Mouse (Mus musculus) heart, postnatal 4 days (tissue): ENCODE measurements around the gene Ppm1n. TPM values are rescaled to one million over a fixed set of nuclear protein-coding genes. Genes with fewer than 3 reads are reported as not detected.
A peak's percentile ranks its signal among the peaks of the same experiment; 100 is the strongest.

Experiments used
- DNase-seq: peaks from one replicate; pipeline ENCODE4 v3.0.0; 2021
- total RNA-seq, 2 experiments: library from RNA; stranded (reverse); gene quantifications; 2 replicates each; pipeline ENCODE4 v1.2.3; 2021

The Ppm1n gene
- total RNA-seq, 2 experiments from 2014 or later: 0.26 TPM; not detected in 1

GRCm38 (mm10) chr7:19282385-19282784, 2.5 kb upstream of the Ppm1n start, which contains the start of gene Rtn2:
Gene Rtn2, plus strand, starts transcription at chr7:19282624.
- peak; percentile 75 for DNase-seq

GRCm38 (mm10) chr7:19281680-19282304, 1.9 kb upstream of the Ppm1n start:
- peak; percentile 41 for DNase-seq

GRCm38 (mm10) chr7:19279052-19279451, 812 bp downstream of the Ppm1n start:
- DNase-seq: no peak

GRCm38 (mm10) chr7:19276253-19276652, 3.6 kb downstream of the Ppm1n start:
- DNase-seq: no peak

GRCm38 (mm10) chr7:19272173-19272764, 7.6 kb downstream of the Ppm1n start:
- DNase-seq: peak; percentile 72

- peak; percentile 86 for DNase-seq
These were observed 8.4 kb downstream of the Ppm1n start, which contains the start of gene Vasp for GRCm38 (mm10) chr7:19271238-19272172. Gene Vasp, minus strand, starts transcription at chr7:19271817.

GRCm38 (mm10) chr7:19270509-19271237, 9.2 kb downstream of the Ppm1n start:
- peak; percentile 56 for DNase-seq

GRCm38 (mm10) chr7:19269721-19270441, 10.0 kb downstream of the Ppm1n start:
- DNase-seq: peak; percentile 86

GRCm38 (mm10) chr7:19268993-19269681, 10.7 kb downstream of the Ppm1n start:
- DNase-seq: no peak

- DNase-seq: no peak
These were observed 12.8 kb downstream of the Ppm1n start for GRCm38 (mm10) chr7:19267051-19267450.

GRCm38 (mm10) chr7:19265928-19266822, 13.7 kb downstream of the Ppm1n start:
- peak; percentile 44 for DNase-seq

GRCm38 (mm10) chr7:19265147-19265546, 14.7 kb downstream of the Ppm1n start:
- no peak for DNase-seq

- DNase-seq: peak; percentile 35
These were observed 21.5 kb downstream of the Ppm1n start for GRCm38 (mm10) chr7:19258336-19258735.

- DNase-seq: peak; percentile 73
These were observed 22.4 kb downstream of the Ppm1n start for GRCm38 (mm10) chr7:19257390-19258022.

GRCm38 (mm10) chr7:19256567-19256966, 23.3 kb downstream of the Ppm1n start:
- no peak for DNase-seq

- DNase-seq: no peak
These were observed 24.5 kb downstream of the Ppm1n start for GRCm38 (mm10) chr7:19255395-19255794.

- DNase-seq: no peak
These were observed 26.4 kb downstream of the Ppm1n start for GRCm38 (mm10) chr7:19253437-19253836.

- no peak for DNase-seq
These were observed 27.8 kb downstream of the Ppm1n start for GRCm38 (mm10) chr7:19252078-19252477.

- no peak for DNase-seq
These were observed 32.4 kb downstream of the Ppm1n start for GRCm38 (mm10) chr7:19247511-19247910.
